Mouse (Mus musculus): ENCODE results near the gene Coq4. TPM values are rescaled to one million over a fixed set of nuclear protein-coding genes. Genes with fewer than 3 reads are reported as not detected.

Coq4 gene
- total RNA-seq, 2 experiments from 2014 or later: 20.3 to 22.5 TPM

DNA sequence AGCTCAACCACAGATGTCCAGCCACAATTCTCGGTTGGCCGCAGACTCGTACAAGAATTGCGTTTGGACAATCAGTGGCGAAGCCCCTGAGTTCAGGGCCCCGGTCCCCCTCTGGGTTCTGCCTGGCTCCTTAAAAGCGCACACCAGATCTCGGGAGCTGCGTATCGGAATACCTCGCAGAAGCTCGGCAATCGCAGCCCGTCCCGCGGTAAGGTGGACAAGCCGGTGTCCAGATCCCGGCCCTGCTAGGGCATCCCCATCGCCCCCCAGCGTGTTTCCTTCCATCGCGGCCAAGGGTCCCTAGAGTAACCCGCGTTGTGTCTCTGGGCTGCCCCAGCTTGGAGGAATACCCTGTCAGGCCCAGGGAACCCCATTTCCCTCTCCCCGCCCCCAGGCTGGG is 58.3 kb downstream of the Coq4 start:
- DNase-seq (ENCODE audit: low spot score in 2 of 2): no peak

GRCm38 (mm10) chr2:29846061-29846853 is 59.0 kb downstream of the Coq4 start:
- DNase-seq (ENCODE audit: low spot score in 2 of 2): no peak

GRCm38 (mm10) chr2:29846911-29847310 is 59.6 kb downstream of the Coq4 start:
- DNase-seq (ENCODE audit: low spot score in 2 of 2): no peak

Small RNA genes within 50 kb of the gene (microRNA-seq; reads per million reads assigned to microRNA genes)
- not detected for gene Mir219a-2
- gene Mir219b: not detected

Other genes with a start within 250 kb of the Coq4 start
- gene Rapgef1, start 167.8 kb upstream of the Coq4 start, total RNA-seq (2021): 10 to 100 TPM; 64.6 to 65.1 TPM
- gene Gm13420, start 35.8 kb upstream of the Coq4 start, total RNA-seq (2021): 1 to 10 TPM in 1 of 2 experiments, not detected in 1; 1.8 TPM
- not detected for gene Gm13547, start 28.2 kb upstream of the Coq4 start, total RNA-seq (2021)
- gene Trub2, start 1.0 kb downstream of the Coq4 start, total RNA-seq (2021): 10 to 100 TPM; 56.8 to 57.3 TPM
- 10 to 100 TPM; 31.0 to 34.0 TPM for gene Slc27a4, start 15.1 kb downstream of the Coq4 start, total RNA-seq (2021)
- 10 to 100 TPM; 49.5 to 55.6 TPM for gene Urm1, start 32.6 kb downstream of the Coq4 start, total RNA-seq (2021)
- 10 to 100 TPM; 28.3 to 34.4 TPM for gene Cercam, start 81.7 kb downstream of the Coq4 start, total RNA-seq (2021)
- 10 to 100 TPM; 80.0 to 82.1 TPM for gene Odf2, start 101.7 kb downstream of the Coq4 start, total RNA-seq (2021)
- 10 to 100 TPM; 41.4 to 44.6 TPM for gene Gle1, start 147.9 kb downstream of the Coq4 start, total RNA-seq (2021)
- gene Sptan1, start 178.1 kb downstream of the Coq4 start, total RNA-seq (2021): 100 to 1,000 TPM; 230 to 284 TPM